Mouse (Mus musculus) C2C12 (cell line): Measurements from ENCODE around the gene Tspyl1.

Experiments used
- CEBPB ChIP-seq: IDR thresholded peaks from one replicate; pipeline ENCODE4 v1.6.1; 2011; ENCODE audit warnings: low read depth, mild to moderate bottlenecking, control low read depth, moderate library complexity
- CTCF ChIP-seq: IDR thresholded peaks from one replicate; pipeline ENCODE4 v1.5.1; 2011; ENCODE audit not compliant: control insufficient read depth, insufficient read depth, insufficient read length
- MAX ChIP-seq: IDR thresholded peaks from one replicate; pipeline ENCODE4 v1.6.1; 2011; ENCODE audit warnings: mild to moderate bottlenecking, control low read depth
- MYOD1 ChIP-seq: IDR thresholded peaks from one replicate; pipeline ENCODE4 v1.6.1; 2011; ENCODE audit warnings: low read depth; ENCODE audit not compliant: control insufficient read depth, insufficient read length
- MYOG ChIP-seq: IDR thresholded peaks from one replicate; pipeline ENCODE4 v1.6.1; 2011; ENCODE audit not compliant: control insufficient read depth, insufficient read length; ENCODE audit errors: extremely low read depth
- USF1 ChIP-seq: IDR thresholded peaks from one replicate; pipeline ENCODE4 v1.6.1; 2011; ENCODE audit warnings: low read depth, mild to moderate bottlenecking, control low read depth, moderate library complexity

DNA sequence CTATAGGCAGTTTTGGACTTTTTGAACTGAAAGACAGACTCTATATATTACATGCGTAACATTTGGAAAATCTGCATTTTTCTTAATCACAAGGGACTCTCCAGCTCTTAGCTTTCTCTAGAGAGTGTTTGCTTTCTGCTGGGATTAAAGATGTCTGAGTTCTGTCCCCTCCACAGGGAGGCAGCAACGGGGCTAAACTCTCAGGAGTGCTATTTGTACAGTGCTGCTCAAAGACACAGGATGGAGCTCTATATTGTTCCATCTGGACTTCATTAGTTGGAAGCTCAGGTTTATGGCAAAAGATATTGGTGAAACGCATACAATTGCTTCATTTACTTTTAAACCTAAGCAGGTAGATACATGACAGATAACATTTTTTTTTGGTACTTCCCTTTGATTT, 30.5 kb downstream of the Tspyl1 start:
- TF ChIP-seq CTCF, result no peak
- TF ChIP-seq MAX, result no peak
- no peak for TF ChIP-seq CEBPB
- TF ChIP-seq USF1, result no peak
- TF ChIP-seq MYOG, result no peak
- no peak for TF ChIP-seq MYOD1
